Mouse (Mus musculus): Measurements from ENCODE around the gene Sulf2. TPM values are rescaled to one million over a fixed set of nuclear protein-coding genes. Genes with fewer than 3 reads are reported as not detected.
A peak's percentile ranks its signal among the peaks of the same experiment; 100 is the strongest.

Gene Sulf2
- polyA plus RNA-seq, 3 experiments from 2014 or later: 2.5 to 3.3 (median 2.8) TPM

- no peak for ATAC-seq
Measured at GRCm38 (mm10) chr2:166148672-166149332, 6.7 kb downstream of the Sulf2 start.

- no peak for ATAC-seq
Measured at GRCm38 (mm10) chr2:166147930-166148651, 7.4 kb downstream of the Sulf2 start.

- ATAC-seq: no peak
Measured at GRCm38 (mm10) chr2:166146446-166146845, 9.0 kb downstream of the Sulf2 start.

- ATAC-seq: no peak
Measured at GRCm38 (mm10) chr2:166145031-166145430, 10.4 kb downstream of the Sulf2 start.

- no peak for ATAC-seq
Measured at GRCm38 (mm10) chr2:166143871-166144270, 11.6 kb downstream of the Sulf2 start.

GRCm38 (mm10) chr2:166142561-166143112, 12.8 kb downstream of the Sulf2 start:
- no peak for ATAC-seq

- ATAC-seq: no peak
Measured at GRCm38 (mm10) chr2:166141910-166142309, 13.6 kb downstream of the Sulf2 start.

GRCm38 (mm10) chr2:166141039-166141438, 14.4 kb downstream of the Sulf2 start:
- no peak for ATAC-seq

- ATAC-seq: no peak
Measured at GRCm38 (mm10) chr2:166140427-166140826, 15.0 kb downstream of the Sulf2 start.

- no peak for ATAC-seq
Measured at GRCm38 (mm10) chr2:166138308-166138707, 17.2 kb downstream of the Sulf2 start.

GRCm38 (mm10) chr2:166137467-166137866, 18.0 kb downstream of the Sulf2 start:
- no peak for ATAC-seq

GRCm38 (mm10) chr2:166135711-166136485, 19.6 kb downstream of the Sulf2 start:
- ATAC-seq: no peak

GRCm38 (mm10) chr2:166128756-166129155, 26.7 kb downstream of the Sulf2 start:
- no peak for ATAC-seq

- no peak for ATAC-seq
Measured at GRCm38 (mm10) chr2:166128032-166128431, 27.4 kb downstream of the Sulf2 start.

- no peak for ATAC-seq
Measured at GRCm38 (mm10) chr2:166126343-166126742, 29.1 kb downstream of the Sulf2 start.

GRCm38 (mm10) chr2:166125492-166126252, 29.8 kb downstream of the Sulf2 start:
- peak; percentile 83 for ATAC-seq

- ATAC-seq: no peak
Measured at GRCm38 (mm10) chr2:166125033-166125432, 30.4 kb downstream of the Sulf2 start.

GRCm38 (mm10) chr2:166122781-166123180, 32.7 kb downstream of the Sulf2 start:
- no peak for ATAC-seq

GRCm38 (mm10) chr2:166121681-166122355, 33.6 kb downstream of the Sulf2 start:
- ATAC-seq: no peak

GRCm38 (mm10) chr2:166119992-166120391, 35.5 kb downstream of the Sulf2 start:
- ATAC-seq: no peak

GRCm38 (mm10) chr2:166116704-166117103, 38.8 kb downstream of the Sulf2 start:
- ATAC-seq: no peak

- no peak for ATAC-seq
Measured at GRCm38 (mm10) chr2:166116278-166116608, 39.2 kb downstream of the Sulf2 start.

Measured in inflammation-experienced regulatory T-cells, adult 6 months (primary cell).